Mouse (Mus musculus): ENCODE measurements around the gene Pde6h. TPM values are rescaled to one million over a fixed set of nuclear protein-coding genes. Genes with fewer than 3 reads are reported as not detected.

Gene Pde6h
- total and polyA plus RNA-seq, 2 experiments from 2014 or later = 0.04 to 0.19 TPM

DNA sequence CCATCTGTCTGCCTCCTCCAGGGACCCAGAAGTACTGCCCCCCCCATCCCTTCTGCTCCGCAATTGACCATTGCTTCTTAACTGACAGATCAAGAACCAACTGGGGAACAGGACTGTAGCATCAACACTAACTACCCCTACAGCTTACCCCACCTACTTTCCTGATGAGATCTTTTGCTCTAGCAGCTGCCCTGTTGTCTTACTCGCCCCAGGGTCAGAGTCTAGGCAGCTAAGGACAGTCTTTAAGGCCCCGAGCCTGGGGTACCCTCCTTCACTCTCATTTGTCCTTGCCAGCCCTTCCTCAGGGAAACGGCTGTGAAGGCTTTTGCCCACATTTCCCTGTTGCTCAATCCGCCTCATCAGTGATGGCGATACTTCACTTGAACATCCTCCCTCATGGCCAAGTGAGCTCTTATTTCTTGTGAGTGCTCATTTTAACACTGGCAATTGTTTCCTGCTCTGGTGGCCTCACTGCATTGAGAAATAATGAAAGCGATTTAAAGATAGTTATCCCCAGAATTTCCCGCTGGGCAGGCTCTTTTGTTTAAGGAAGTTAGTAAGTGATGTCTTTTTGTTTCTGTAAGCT lies 19.7 kb upstream of the Pde6h start:
- 65% methylated on average over 8 of the region's 8 CpGs for WGBS
- no peaks in the 10 kb centered on the region for H3K36me3 ChIP-seq (replicated peaks; ENCODE audit: control insufficient read depth, insufficient read depth, low read length)
- H3K4me2 ChIP-seq (ENCODE audit: low read depth, low read length) = no peak overlapping the region
- no peak overlapping the region for H3K9ac ChIP-seq (replicated peaks; ENCODE audit: low read depth, low read length)
- H3K4me3 ChIP-seq (ENCODE audit: low read depth, low read length) = no peak overlapping the region
- H3K9me3 ChIP-seq (replicated peaks; ENCODE audit: control insufficient read depth, low read length) = no peaks in the 10 kb centered on the region
- H3K27me3 ChIP-seq (ENCODE audit: control insufficient read depth, insufficient read depth, low read length) = no peaks in the 10 kb centered on the region
- DNase-seq (ENCODE audit: low spot score) = no peak
- no peak overlapping the region for H3K27ac ChIP-seq (ENCODE audit: low read depth)
- H3K4me1 ChIP-seq (ENCODE audit: control insufficient read depth, insufficient read depth) = 0 out of 2 replicates have a peak, but pooled peaks cover 3% of the 10 kb centered on the region
- ATAC-seq (ENCODE audit: insufficient read depth, low read depth) = no peak
- TF ChIP-seq CTCF (IDR thresholded peaks at IDR 0.05; ENCODE audit: low read depth) = no peak
- TF ChIP-seq EP300 (IDR thresholded peaks at IDR 0.05; ENCODE audit: low read depth) = no peak

DNA sequence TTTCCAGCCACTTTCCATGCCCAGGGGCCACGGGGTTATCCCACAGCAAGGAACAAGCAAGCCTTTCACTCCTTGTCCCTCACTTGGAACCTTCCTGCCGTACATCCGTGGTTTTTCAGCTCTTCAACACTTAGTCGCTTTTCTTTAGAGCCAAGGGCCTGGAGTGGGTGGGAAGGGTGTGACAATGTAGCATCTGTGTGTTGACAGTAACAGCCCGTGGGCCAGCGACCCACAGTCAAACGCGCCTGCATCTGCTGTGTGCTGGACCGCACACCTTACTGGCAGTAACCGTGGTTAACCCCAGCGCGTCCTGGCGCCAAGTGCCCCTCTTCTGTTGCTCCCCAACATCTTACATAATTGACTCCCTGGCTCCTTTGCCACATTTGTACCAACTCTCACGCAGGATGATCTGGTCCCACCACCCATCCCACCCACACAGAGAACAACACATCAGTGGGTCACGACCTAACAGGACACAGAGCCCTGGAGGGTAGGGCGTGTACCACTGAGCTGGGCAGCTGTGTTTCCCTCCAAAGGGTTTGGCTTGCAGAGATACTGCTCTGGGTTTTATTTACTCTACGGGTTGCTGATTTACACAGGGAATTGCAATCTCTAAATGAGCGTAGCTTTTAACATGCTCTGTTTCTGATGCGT lies 17.2 kb upstream of the Pde6h start:
- DNase-seq (ENCODE audit: low spot score) = no peak
- TF ChIP-seq EP300 (IDR thresholded peaks at IDR 0.05; ENCODE audit: low read depth) (no peak), CTCF (IDR thresholded peaks at IDR 0.05; ENCODE audit: low read depth) (no peak)
- WGBS = 63% methylated on average over 19 of the region's 19 CpGs
- Histone ChIP-seq H3K4me3 (ENCODE audit: low read depth, low read length) (no peak overlapping the region), H3K4me2 (ENCODE audit: low read depth, low read length) (no peak overlapping the region), H3K9me3 (replicated peaks; ENCODE audit: control insufficient read depth, low read length) (no peaks in the 10 kb centered on the region), H3K27ac (ENCODE audit: low read depth) (peak overlapping the region; percentile 52; the same call in 1 of the 2 replicates), H3K4me1 (ENCODE audit: control insufficient read depth, insufficient read depth) (peaks cover 9% of the 10 kb centered on the region; the same call in 1 of the 2 replicates), H3K9ac (replicated peaks; ENCODE audit: low read depth, low read length) (no peak overlapping the region), H3K36me3 (replicated peaks; ENCODE audit: control insufficient read depth, insufficient read depth, low read length) (no peaks in the 10 kb centered on the region), H3K27me3 (ENCODE audit: control insufficient read depth, insufficient read depth, low read length) (no peaks in the 10 kb centered on the region)
- ATAC-seq (ENCODE audit: insufficient read depth, low read depth) = peak; percentile 31; the same call in 1 of the 2 replicates

DNA sequence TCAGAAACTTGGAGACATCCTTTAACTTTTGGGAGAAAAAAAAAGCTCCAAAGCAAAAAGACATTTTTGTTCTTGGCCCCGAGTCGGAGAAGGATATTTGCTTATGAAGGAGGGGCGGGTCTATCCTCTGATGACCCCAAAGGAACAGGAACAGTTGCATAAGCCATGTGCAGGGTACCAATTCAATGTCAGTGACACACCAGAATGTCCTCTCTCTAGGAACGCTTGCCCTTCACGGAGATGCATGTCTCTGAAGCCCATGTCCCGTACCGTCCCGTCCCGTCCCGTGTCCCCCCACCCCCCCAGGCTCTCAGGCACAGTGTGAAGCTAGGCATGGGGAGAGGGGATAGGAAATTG lies 16.7 kb upstream of the Pde6h start:
- WGBS = 72% methylated on average over 10 of the region's 10 CpGs
- Histone ChIP-seq H3K4me3 (ENCODE audit: low read depth, low read length) (no peak overlapping the region), H3K9me3 (replicated peaks; ENCODE audit: control insufficient read depth, low read length) (no peaks in the 10 kb centered on the region), H3K4me2 (ENCODE audit: low read depth, low read length) (no peak overlapping the region), H3K27ac (ENCODE audit: low read depth) (peak overlapping the region; percentile 21; the same call in 1 of the 2 replicates), H3K9ac (replicated peaks; ENCODE audit: low read depth, low read length) (no peak overlapping the region), H3K36me3 (replicated peaks; ENCODE audit: control insufficient read depth, insufficient read depth, low read length) (no peaks in the 10 kb centered on the region), H3K4me1 (ENCODE audit: control insufficient read depth, insufficient read depth) (peaks cover 9% of the 10 kb centered on the region; the same call in 1 of the 2 replicates), H3K27me3 (ENCODE audit: control insufficient read depth, insufficient read depth, low read length) (no peaks in the 10 kb centered on the region)
- no peak for DNase-seq (ENCODE audit: low spot score)
- TF ChIP-seq EP300 (IDR thresholded peaks at IDR 0.05; ENCODE audit: low read depth) = no peak
- TF ChIP-seq CTCF (IDR thresholded peaks at IDR 0.05; ENCODE audit: low read depth) = no peak
- ATAC-seq (ENCODE audit: insufficient read depth, low read depth) = no peak

DNA sequence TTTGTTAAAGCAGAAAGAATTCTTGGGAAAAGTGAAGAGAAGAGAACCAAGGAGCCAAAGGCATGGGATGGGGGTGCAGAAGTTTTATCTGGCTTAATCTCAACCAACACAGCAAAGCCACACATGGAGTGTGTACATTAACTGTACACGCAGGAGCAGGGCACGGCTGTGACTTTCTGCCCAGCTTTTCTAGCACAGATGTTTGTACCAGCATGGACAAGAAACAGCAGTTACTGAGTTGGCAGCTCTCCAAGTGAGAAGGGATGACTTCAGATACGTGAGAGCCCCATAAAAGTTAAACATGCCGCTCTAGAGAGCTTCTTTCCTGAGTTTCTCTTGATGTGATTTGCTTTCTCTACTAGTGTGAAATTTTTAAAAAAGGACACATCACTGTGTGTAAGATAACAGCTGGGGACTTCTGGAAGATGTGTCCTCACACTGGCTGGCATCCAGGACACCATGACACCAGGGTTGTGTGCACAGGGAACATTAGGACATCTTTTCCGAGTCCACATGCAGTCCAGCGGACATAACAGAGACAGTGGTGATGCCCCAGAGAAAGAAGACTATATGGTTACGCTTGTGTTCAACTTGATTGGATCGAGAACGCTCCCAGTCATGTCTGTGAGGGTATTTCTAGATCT lies 13.3 kb upstream of the Pde6h start:
- ATAC-seq (ENCODE audit: insufficient read depth, low read depth) (no peak), DNase-seq (ENCODE audit: low spot score) (no peak)
- Histone ChIP-seq H3K4me1 (ENCODE audit: control insufficient read depth, insufficient read depth) (peaks cover 18% of the 10 kb centered on the region; the same call in 1 of the 2 replicates), H3K9me3 (replicated peaks; ENCODE audit: control insufficient read depth, low read length) (no peaks in the 10 kb centered on the region), H3K27me3 (ENCODE audit: control insufficient read depth, insufficient read depth, low read length) (no peaks in the 10 kb centered on the region), H3K4me3 (ENCODE audit: low read depth, low read length) (no peak overlapping the region), H3K4me2 (ENCODE audit: low read depth, low read length) (no peak overlapping the region), H3K27ac (ENCODE audit: low read depth) (no peak overlapping the region), H3K36me3 (replicated peaks; ENCODE audit: control insufficient read depth, insufficient read depth, low read length) (no peaks in the 10 kb centered on the region), H3K9ac (replicated peaks; ENCODE audit: low read depth, low read length) (no peak overlapping the region)
- WGBS = 49% methylated on average over 9 of the region's 9 CpGs
- no peak for TF ChIP-seq CTCF (IDR thresholded peaks at IDR 0.05; ENCODE audit: low read depth)
- TF ChIP-seq EP300 (IDR thresholded peaks at IDR 0.05; ENCODE audit: low read depth) = no peak

DNA sequence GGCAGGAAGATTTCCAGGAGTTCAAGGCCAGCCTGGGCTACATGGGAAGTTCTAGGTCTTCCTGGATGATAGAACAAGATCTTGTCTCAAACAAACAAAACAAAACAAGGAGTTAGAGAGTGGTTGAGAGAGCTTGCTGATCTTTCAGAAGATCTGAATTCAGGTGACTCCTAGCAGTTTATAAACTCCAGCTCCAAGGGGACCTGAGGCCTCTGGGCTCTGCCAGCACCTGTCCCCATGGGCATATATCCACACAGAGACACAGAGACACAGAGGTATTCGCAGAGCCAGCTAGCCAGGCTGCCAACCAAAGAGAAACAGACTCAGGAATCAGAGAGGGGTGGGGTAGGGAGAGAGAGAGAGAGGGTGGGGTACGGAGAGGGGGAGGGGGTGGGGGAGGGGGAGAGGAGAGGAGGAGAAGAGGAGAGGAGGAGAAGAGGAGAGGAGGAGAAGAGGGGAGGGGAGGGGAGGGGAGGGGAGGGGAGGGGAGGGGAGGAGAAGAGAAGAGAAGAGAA lies 10.8 kb upstream of the Pde6h start:
- Histone ChIP-seq H3K4me1 (ENCODE audit: control insufficient read depth, insufficient read depth) (peaks cover 15% of the 10 kb centered on the region; the same call in 1 of the 2 replicates), H3K4me2 (ENCODE audit: low read depth, low read length) (no peak overlapping the region), H3K27ac (ENCODE audit: low read depth) (no peak overlapping the region), H3K36me3 (replicated peaks; ENCODE audit: control insufficient read depth, insufficient read depth, low read length) (no peaks in the 10 kb centered on the region), H3K4me3 (ENCODE audit: low read depth, low read length) (no peak overlapping the region), H3K27me3 (ENCODE audit: control insufficient read depth, insufficient read depth, low read length) (no peaks in the 10 kb centered on the region), H3K9ac (replicated peaks; ENCODE audit: low read depth, low read length) (no peak overlapping the region), H3K9me3 (replicated peaks; ENCODE audit: control insufficient read depth, low read length) (no peaks in the 10 kb centered on the region)
- no peak for ATAC-seq (ENCODE audit: insufficient read depth, low read depth)
- TF ChIP-seq EP300 (IDR thresholded peaks at IDR 0.05; ENCODE audit: low read depth) (no peak), CTCF (IDR thresholded peaks at IDR 0.05; ENCODE audit: low read depth) (no peak)
- 71% methylated on average over 1 of the region's 2 CpGs for WGBS
- no peak for DNase-seq (ENCODE audit: low spot score)

All from heart, postnatal 0 days (tissue).